Mouse (Mus musculus): ENCODE measurements around the gene Ablim2.

DNA sequence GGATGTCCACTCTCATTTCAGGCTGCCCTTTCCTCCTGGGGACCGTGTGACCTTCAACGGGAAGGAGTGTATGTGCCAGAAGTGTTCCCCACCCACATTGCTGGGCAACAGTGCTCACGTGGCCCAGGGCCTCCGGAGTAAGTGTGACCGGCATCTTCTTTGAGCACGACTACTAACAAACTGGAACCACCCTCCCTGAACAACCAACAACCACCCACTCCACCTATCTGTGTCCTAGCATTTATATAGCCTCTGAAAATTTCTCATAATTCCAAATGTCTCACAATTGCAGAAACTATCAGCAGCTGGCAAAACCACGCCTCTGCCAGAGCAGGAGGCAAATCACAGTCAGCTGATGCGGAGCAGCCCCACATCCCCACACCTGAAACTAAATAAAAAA lies 49.3 kb downstream of the Ablim2 start:
- no peak for TF ChIP-seq POLR2A (IDR thresholded peaks at IDR 0.05; ENCODE audit: control insufficient read depth, extremely low read depth, insufficient read depth, low read length, poor library complexity)
- no peak for TF ChIP-seq CTCF (IDR thresholded peaks at IDR 0.05; ENCODE audit: borderline replicate concordance, control insufficient read depth, extremely low read depth, insufficient read depth, low read length, poor library complexity)
